ENCODE assay signal across 34 mouse cellular contexts in genomic region chr2:73514178-73514577, GRCm38 (mm10). TPM values are rescaled to one million over a fixed set of nuclear protein-coding genes. Genes with fewer than 3 reads are reported as not detected.
DNase-seq lines count a peak whose midpoint lies in the region; ATAC-seq and TF ChIP-seq lines count a peak whose summit lies in the region.
"Had no signal": no experiment of that assay in that cellular context is flagged by ENCODE, and none has a peak within 500 bp of the region (broad histone marks: within the 10 kb centered on the region; RNA-seq: fewer than 3 reads in every experiment).

No protein-coding gene starts in this region.

- H3K9ac ChIP-seq in embryonic facial prominence, embryonic 13.5 days: no peak overlapping the region
- H3K9ac ChIP-seq in limb, embryonic 15.5 days: no peak overlapping the region
- no peak overlapping the region for H3K9ac ChIP-seq in ES-E14 (ENCODE audit: insufficient read depth, low read depth, low read length, poor library complexity, severe bottlenecking)
- H3K9ac ChIP-seq: heart, embryonic 13.5 days; hindbrain, embryonic 15.5 days; kidney, embryonic 15.5 days; limb, embryonic 12.5 days; midbrain, embryonic 13.5 days; neural tube, embryonic 15.5 days had no signal

- no peak for TF ChIP-seq POLR2A in myocyte (IDR thresholded peaks at IDR 0.05; ENCODE audit: insufficient read length, low read depth)

- H3K4me2 ChIP-seq in embryonic facial prominence, embryonic 13.5 days: no peak overlapping the region
- H3K4me2 ChIP-seq in limb, embryonic 15.5 days: no peak overlapping the region
- H3K4me2 ChIP-seq in myocyte (ENCODE audit: low read depth): no peak overlapping the region
- H3K4me2 ChIP-seq: heart, embryonic 13.5 days; hindbrain, embryonic 15.5 days; kidney, embryonic 15.5 days; limb, embryonic 12.5 days; liver, embryonic 11.5 days; midbrain, embryonic 13.5 days; neural tube, embryonic 15.5 days had no signal

- H3ac ChIP-seq in myocyte (ENCODE audit: control insufficient read depth, insufficient read length): no peak overlapping the region

- H3K9me3 ChIP-seq in embryonic facial prominence, embryonic 13.5 days: no peaks in the 10 kb centered on the region
- H3K9me3 ChIP-seq in embryonic facial prominence, embryonic 10.5 days: no peaks in the 10 kb centered on the region
- no peaks in the 10 kb centered on the region for H3K9me3 ChIP-seq in limb, embryonic 15.5 days
- H3K9me3 ChIP-seq in limb, embryonic 10.5 days (replicated peaks): no peaks in the 10 kb centered on the region
- no peaks in the 10 kb centered on the region for H3K9me3 ChIP-seq in ES-E14 (ENCODE audit: control insufficient read depth, insufficient read depth, low read depth, low read length)
- H3K9me3 ChIP-seq: forebrain, embryonic 10.5 days; heart, embryonic 13.5 days; hindbrain, embryonic 10.5 days; hindbrain, embryonic 15.5 days; kidney, embryonic 15.5 days; limb, embryonic 12.5 days; midbrain, embryonic 13.5 days; neural tube, embryonic 15.5 days had no signal

- H3K4me1 ChIP-seq in embryonic facial prominence, embryonic 13.5 days: peaks cover 49% of the 10 kb centered on the region
- peaks cover 41% of the 10 kb centered on the region for H3K4me1 ChIP-seq in embryonic facial prominence, embryonic 10.5 days
- H3K4me1 ChIP-seq in limb, embryonic 15.5 days: peaks cover 38% of the 10 kb centered on the region
- H3K4me1 ChIP-seq in limb, embryonic 10.5 days: peaks cover 49% of the 10 kb centered on the region
- H3K4me1 ChIP-seq in ES-E14 (ENCODE audit: control insufficient read depth in 2 of 2, insufficient read depth in 2 of 2, low read length in 2 of 2, poor library complexity in 1 of 2): peaks cover 0 to 9% of the 10 kb centered on the region in 2 experiments; a peak in 3 of 4 replicates
- H3K4me1 ChIP-seq: hindbrain, embryonic 15.5 days; midbrain, embryonic 13.5 days; neural tube, embryonic 15.5 days had no signal

- H3K36me3 ChIP-seq in embryonic facial prominence, embryonic 13.5 days: peaks cover 10% of the 10 kb centered on the region; the same call in 1 of the 2 replicates
- H3K36me3 ChIP-seq in embryonic facial prominence, embryonic 10.5 days (replicated peaks): peaks cover 16% of the 10 kb centered on the region
- no peaks in the 10 kb centered on the region for H3K36me3 ChIP-seq in limb, embryonic 15.5 days
- peaks cover 24% of the 10 kb centered on the region for H3K36me3 ChIP-seq in limb, embryonic 10.5 days
- H3K36me3 ChIP-seq in ES-E14 (ENCODE audit: control insufficient read depth, insufficient read depth, low read length, poor library complexity, severe bottlenecking) (no peaks in the 10 kb centered on the region), myocyte (ENCODE audit: control insufficient read depth, insufficient read depth) (no peaks in the 10 kb centered on the region)
- H3K36me3 ChIP-seq: hindbrain, embryonic 15.5 days; midbrain, embryonic 13.5 days; neural tube, embryonic 15.5 days had no signal

- ATAC-seq in embryonic facial prominence, embryonic 13.5 days (ENCODE audit: insufficient number of reproducible peaks, insufficient read depth, low FRiP score, low TSS enrichment, low read depth): no peak
- no peak for ATAC-seq in limb, embryonic 15.5 days (ENCODE audit: insufficient number of reproducible peaks, low FRiP score, low TSS enrichment, low read depth)
- ATAC-seq: inflammation-experienced regulatory T-cells, adult 6 months; lung, postnatal 0 days; midbrain, embryonic 13.5 days had no signal

- H3K27ac ChIP-seq in embryonic facial prominence, embryonic 13.5 days: 0 out of 2 replicates have a peak overlapping the region, but pooled peaks have one; percentile 16
- H3K27ac ChIP-seq in embryonic facial prominence, embryonic 10.5 days (replicated peaks): no peak overlapping the region
- 0 out of 2 replicates have a peak overlapping the region, but pooled peaks have one; percentile 47 for H3K27ac ChIP-seq in limb, embryonic 15.5 days
- H3K27ac ChIP-seq in limb, embryonic 10.5 days: no peak overlapping the region
- no peak overlapping the region for H3K27ac ChIP-seq in ES-E14 (ENCODE audit: insufficient read depth, low read depth, low read length, poor library complexity, severe bottlenecking)
- H3K27ac ChIP-seq: forebrain, embryonic 10.5 days; heart, embryonic 13.5 days; hindbrain, embryonic 10.5 days; hindbrain, embryonic 15.5 days; kidney, embryonic 15.5 days; macrophage; midbrain, embryonic 13.5 days; neural tube, embryonic 15.5 days had no signal

- DNase-seq in embryonic facial prominence, embryonic 10.5 days (ENCODE audit: low spot score): no peak
- DNase-seq in limb, embryonic 10.5 days (ENCODE audit: low spot score): no peak
- DNase-seq in ES-E14 (ENCODE audit: low read depth, low spot score): no peak
- DNase-seq in right cerebral cortex, postnatal 36 days (ENCODE audit: low spot score in 2 of 2): no peak
- no peak for DNase-seq in right cerebral cortex, postnatal 10 days (ENCODE audit: low spot score in 2 of 2)
- DNase-seq: adrenal gland, postnatal 36 days; cerebellum, adult 2 months; cerebellum, postnatal 25 days; gastrocnemius, postnatal 14 days; heart, adult 18-20 months; heart, postnatal 14 days; kidney, adult 11 months; kidney, postnatal 25 days; lung, adult 18-20 months; retina, postnatal 1 day; right cerebral cortex, postnatal 25 days; spleen, adult 18-20 months; thymus, adult 2 months; thymus, postnatal 36 days had no signal

- in situ Hi-C loops in ES-E14 (cut with MboI; ENCODE audit: low sequenced_read_pairs in 2 of 2, unreplicated experiment in 2 of 2): no loop called here

- H3K79me2 ChIP-seq in myocyte (ENCODE audit: control insufficient read depth, insufficient read depth): peaks cover 91% of the 10 kb centered on the region

- H3K27me3 ChIP-seq in embryonic facial prominence, embryonic 13.5 days: no peaks in the 10 kb centered on the region
- no peaks in the 10 kb centered on the region for H3K27me3 ChIP-seq in embryonic facial prominence, embryonic 10.5 days (replicated peaks; ENCODE audit: low read depth, poor library complexity, severe bottlenecking)
- H3K27me3 ChIP-seq in limb, embryonic 15.5 days: no peaks in the 10 kb centered on the region
- no peaks in the 10 kb centered on the region for H3K27me3 ChIP-seq in limb, embryonic 10.5 days (ENCODE audit: low read depth, poor library complexity, severe bottlenecking)
- H3K27me3 ChIP-seq in myocyte (ENCODE audit: control insufficient read depth, insufficient read depth, insufficient read length): no peaks in the 10 kb centered on the region
- H3K27me3 ChIP-seq: heart, embryonic 13.5 days; hindbrain, embryonic 15.5 days; kidney, embryonic 15.5 days; limb, embryonic 12.5 days; midbrain, embryonic 13.5 days; neural tube, embryonic 15.5 days had no signal

- H3K4me3 ChIP-seq in embryonic facial prominence, embryonic 13.5 days: no peak overlapping the region
- no peak overlapping the region for H3K4me3 ChIP-seq in embryonic facial prominence, embryonic 10.5 days
- H3K4me3 ChIP-seq in limb, embryonic 15.5 days: no peak overlapping the region
- H3K4me3 ChIP-seq in limb, embryonic 10.5 days: no peak overlapping the region
- H3K4me3 ChIP-seq in ES-E14 (ENCODE audit: insufficient read depth in 1 of 2, low read depth in 1 of 2, low read length in 2 of 2, poor library complexity in 1 of 2, severe bottlenecking in 1 of 2): no peak overlapping the region
- H3K4me3 ChIP-seq in myocyte: no peak overlapping the region
- H3K4me3 ChIP-seq: forebrain, embryonic 10.5 days; heart, embryonic 13.5 days; hindbrain, embryonic 10.5 days; hindbrain, embryonic 15.5 days; kidney, embryonic 15.5 days; limb, embryonic 12.5 days; midbrain, embryonic 13.5 days; neural tube, embryonic 15.5 days had no signal

- 87% methylated on average over 6 of the region's 6 CpGs for WGBS in embryonic facial prominence, embryonic 13.5 days
- 91% methylated on average over 6 of the region's 6 CpGs for WGBS in embryonic facial prominence, embryonic 10.5 days
- 89% methylated on average over 6 of the region's 6 CpGs for WGBS in limb, embryonic 15.5 days
- WGBS in limb, embryonic 10.5 days: 94% methylated on average over 6 of the region's 6 CpGs

TF ChIP-seq in ES-E14, 5 proteins besides CTCF, POLR2A, EP300 and RAD21:
- no peak for TF ChIP-seq CHD2 (IDR thresholded peaks at IDR 0.05; ENCODE audit: low read depth, low read length)
- TF ChIP-seq HCFC1 (IDR thresholded peaks at IDR 0.05; ENCODE audit: borderline replicate concordance, insufficient read depth, low read length): peak; percentile 81
- no peak for TF ChIP-seq ZNF384 (IDR thresholded peaks at IDR 0.05; ENCODE audit: low read depth, low read length)
- no peak for TF ChIP-seq ZC3H11A (IDR thresholded peaks at IDR 0.05; ENCODE audit: borderline replicate concordance, low read depth, low read length)

TF ChIP-seq in myocyte, 11 proteins besides CTCF, POLR2A, EP300 and RAD21:
- TF ChIP-seq MYOG (IDR thresholded peaks at IDR 0.05; ENCODE audit: control insufficient read depth in 1 of 3, insufficient read depth in 1 of 3, insufficient read length in 2 of 3, low read depth in 2 of 3): no peak
- TF ChIP-seq USF1 (IDR thresholded peaks at IDR 0.05; ENCODE audit: low read depth): peak; percentile 48

RNA-seq across cellular contexts. Expression of gene Wipf1, which starts 15.4 kb away (rescaled TPM):
- polyA plus RNA-seq in embryonic facial prominence, embryonic 13.5 days (2015; fragmentation: Nextera tagmentation; extraction: Ambion mirVana): 19.9 and 23.4 TPM in 2 replicates
- 12.0 and 12.7 TPM in 2 replicates for polyA plus RNA-seq in embryonic facial prominence, embryonic 10.5 days (2016; fragmentation: Nextera tagmentation; extraction: Ambion mirVana)
- 15.1 TPM in 2 replicates for polyA plus RNA-seq in limb, embryonic 15.5 days (2015; fragmentation: Nextera tagmentation; extraction: Ambion mirVana)
- 13.3 and 14.2 TPM in 2 replicates for polyA plus RNA-seq in limb, embryonic 10.5 days (2016; fragmentation: Nextera tagmentation; extraction: Ambion mirVana)
- 0.95 and 1.2 TPM in 2 replicates for total RNA-seq in ES-E14 (2012; rRNA removed)
- polyA plus RNA-seq in myocyte (2012; fragmentation: generic; extraction: Trizol): 13.7 TPM

Comparison
In these comparisons a context has a peak if more than half of its experiments do, and no peak if none do; other contexts are left out.
1. H3K27ac ChIP-seq: peak in embryonic facial prominence, embryonic 13.5 days (single experiment) and limb, embryonic 15.5 days (single experiment); none in embryonic facial prominence, embryonic 10.5 days (single experiment), limb, embryonic 10.5 days (single experiment) and ES-E14 (single experiment).